Mouse (Mus musculus): ENCODE results near the gene Pelp1. TPM values are rescaled to one million over a fixed set of nuclear protein-coding genes. Genes with fewer than 3 reads are reported as not detected.
"Not testable (repeated sequence)": the region's sequence is repeated elsewhere in the genome, so short reads cannot be mapped to it uniquely, and the experiment has no call there.

The Pelp1 gene
- polyA plus RNA-seq, 1 experiment from 2014 or later, result 22.1 TPM

- 71% methylated on average over 7 of the region's 7 CpGs for WGBS (ENCODE audit: insufficient replicate concordance)
- Histone ChIP-seq H3K36me3 (ENCODE audit: control insufficient read depth, insufficient read depth, low read length) (no peaks in the 10 kb centered on the region), H3K4me3 (ENCODE audit: low read depth, low read length) (no peak overlapping the region), H3K9me3 (replicated peaks; ENCODE audit: control insufficient read depth, low read length) (no peaks in the 10 kb centered on the region), H3K27ac (ENCODE audit: low read depth, low read length) (no peak overlapping the region), H3K27me3 (ENCODE audit: control insufficient read depth, insufficient read depth, low read length) (no peaks in the 10 kb centered on the region), H3K9ac (ENCODE audit: low read depth, low read length) (no peak overlapping the region), H3K4me2 (no peak overlapping the region), H3K4me1 (ENCODE audit: control insufficient read depth, insufficient read depth, low read length) (no peaks in the 10 kb centered on the region)
- no peak for ATAC-seq (replicated peaks; ENCODE audit: insufficient number of reproducible peaks, low FRiP score, low TSS enrichment)
Observed at GRCm38 (mm10) chr11:70372849-70373557, 36.8 kb downstream of the Pelp1 start.

GRCm38 (mm10) chr11:70372396-70372795, 37.4 kb downstream of the Pelp1 start:
- H3K4me1 ChIP-seq (ENCODE audit: control insufficient read depth, insufficient read depth, low read length), result no peaks in the 10 kb centered on the region
- no peak overlapping the region for H3K4me3 ChIP-seq (ENCODE audit: low read depth, low read length)
- no peaks in the 10 kb centered on the region for H3K27me3 ChIP-seq (ENCODE audit: control insufficient read depth, insufficient read depth, low read length)
- H3K4me2 ChIP-seq, result no peak overlapping the region
- H3K36me3 ChIP-seq (ENCODE audit: control insufficient read depth, insufficient read depth, low read length), result no peaks in the 10 kb centered on the region
- no peak for ATAC-seq (replicated peaks; ENCODE audit: insufficient number of reproducible peaks, low FRiP score, low TSS enrichment)
- H3K27ac ChIP-seq (ENCODE audit: low read depth, low read length), result no peak overlapping the region
- no peak overlapping the region for H3K9ac ChIP-seq (ENCODE audit: low read depth, low read length)
- no peaks in the 10 kb centered on the region for H3K9me3 ChIP-seq (replicated peaks; ENCODE audit: control insufficient read depth, low read length)

- WGBS (ENCODE audit: insufficient replicate concordance), result 78% methylated on average over 2 of the region's 2 CpGs
Observed at GRCm38 (mm10) chr11:70368626-70369025, 41.2 kb downstream of the Pelp1 start.

GRCm38 (mm10) chr11:70367701-70368100, 42.1 kb downstream of the Pelp1 start:
- H3K27ac ChIP-seq (ENCODE audit: low read depth, low read length); ATAC-seq (replicated peaks; ENCODE audit: insufficient number of reproducible peaks, low FRiP score, low TSS enrichment); H3K27me3 ChIP-seq (ENCODE audit: control insufficient read depth, insufficient read depth, low read length); H3K4me2 ChIP-seq; H3K4me1 ChIP-seq (ENCODE audit: control insufficient read depth, insufficient read depth, low read length); H3K9me3 ChIP-seq (replicated peaks; ENCODE audit: control insufficient read depth, low read length); H3K4me3 ChIP-seq (ENCODE audit: low read depth, low read length); H3K36me3 ChIP-seq (ENCODE audit: control insufficient read depth, insufficient read depth, low read length); H3K9ac ChIP-seq (ENCODE audit: low read depth, low read length): not testable (repeated sequence)
- 81% methylated on average over 6 of the region's 6 CpGs for WGBS (ENCODE audit: insufficient replicate concordance)

More at GRCm38 (mm10) chr11:70368626-70369025, 41.2 kb downstream of the Pelp1 start:
- not testable (repeated sequence) for H3K4me3 ChIP-seq (ENCODE audit: low read depth, low read length); H3K27ac ChIP-seq (ENCODE audit: low read depth, low read length); H3K9me3 ChIP-seq (replicated peaks; ENCODE audit: control insufficient read depth, low read length); H3K9ac ChIP-seq (ENCODE audit: low read depth, low read length); H3K4me1 ChIP-seq (ENCODE audit: control insufficient read depth, insufficient read depth, low read length); H3K36me3 ChIP-seq (ENCODE audit: control insufficient read depth, insufficient read depth, low read length); H3K4me2 ChIP-seq; H3K27me3 ChIP-seq (ENCODE audit: control insufficient read depth, insufficient read depth, low read length); ATAC-seq (replicated peaks; ENCODE audit: insufficient number of reproducible peaks, low FRiP score, low TSS enrichment)

GRCm38 (mm10) chr11:70351868-70352267, 58.0 kb downstream of the Pelp1 start, which contains the start of gene Alox15:
Alox15 (minus strand) TSS chr11:70352031.
- Histone ChIP-seq H3K27ac (ENCODE audit: low read depth, low read length) (no peak within 1 kb of the TSS), H3K4me2 (peak within 1 kb of the TSS; percentile 75), H3K4me3 (ENCODE audit: low read depth, low read length) (peak within 1 kb of the TSS; percentile 39), H3K4me1 (ENCODE audit: control insufficient read depth, insufficient read depth, low read length) (peaks cover 3% of the 10 kb centered on the region; the same call in 1 of the 2 replicates), H3K27me3 (ENCODE audit: control insufficient read depth, insufficient read depth, low read length) (peaks cover 54% of the 10 kb centered on the region), H3K36me3 (ENCODE audit: control insufficient read depth, insufficient read depth, low read length) (no peaks in the 10 kb centered on the region), H3K9ac (ENCODE audit: low read depth, low read length) (no peak within 1 kb of the TSS), H3K9me3 (replicated peaks; ENCODE audit: control insufficient read depth, low read length) (no peaks in the 10 kb centered on the region)
- 2% methylated on average over 19 of the region's 19 CpGs for WGBS (ENCODE audit: insufficient replicate concordance)
- no peak for ATAC-seq (replicated peaks; ENCODE audit: insufficient number of reproducible peaks, low FRiP score, low TSS enrichment)

- no peaks in the 10 kb centered on the region for H3K36me3 ChIP-seq (ENCODE audit: control insufficient read depth, insufficient read depth, low read length)
- WGBS (ENCODE audit: insufficient replicate concordance), result 78% methylated on average over 9 of the region's 9 CpGs
- H3K4me3 ChIP-seq (ENCODE audit: low read depth, low read length), result no peak overlapping the region
- no peak overlapping the region for H3K9ac ChIP-seq (ENCODE audit: low read depth, low read length)
- H3K4me1 ChIP-seq (ENCODE audit: control insufficient read depth, insufficient read depth, low read length), result peaks cover 3% of the 10 kb centered on the region; the same call in 1 of the 2 replicates
- peaks cover 64% of the 10 kb centered on the region for H3K27me3 ChIP-seq (ENCODE audit: control insufficient read depth, insufficient read depth, low read length)
- H3K9me3 ChIP-seq (replicated peaks; ENCODE audit: control insufficient read depth, low read length), result no peaks in the 10 kb centered on the region
- no peak for ATAC-seq (replicated peaks; ENCODE audit: insufficient number of reproducible peaks, low FRiP score, low TSS enrichment)
- H3K27ac ChIP-seq (ENCODE audit: low read depth, low read length), result no peak overlapping the region
- no peak overlapping the region for H3K4me2 ChIP-seq
Observed at GRCm38 (mm10) chr11:70348630-70349029, 61.2 kb downstream of the Pelp1 start.

GRCm38 (mm10) chr11:70347861-70348260, 62.0 kb downstream of the Pelp1 start:
- Histone ChIP-seq H3K4me1 (ENCODE audit: control insufficient read depth, insufficient read depth, low read length) (peaks cover 3% of the 10 kb centered on the region; the same call in 1 of the 2 replicates), H3K4me2 (no peak overlapping the region), H3K27ac (ENCODE audit: low read depth, low read length) (no peak overlapping the region), H3K27me3 (ENCODE audit: control insufficient read depth, insufficient read depth, low read length) (peaks cover 58% of the 10 kb centered on the region), H3K4me3 (ENCODE audit: low read depth, low read length) (no peak overlapping the region), H3K9ac (ENCODE audit: low read depth, low read length) (no peak overlapping the region), H3K9me3 (replicated peaks; ENCODE audit: control insufficient read depth, low read length) (no peaks in the 10 kb centered on the region), H3K36me3 (ENCODE audit: control insufficient read depth, insufficient read depth, low read length) (no peaks in the 10 kb centered on the region)
- 78% methylated on average over 10 of the region's 10 CpGs for WGBS (ENCODE audit: insufficient replicate concordance)
- no peak for ATAC-seq (replicated peaks; ENCODE audit: insufficient number of reproducible peaks, low FRiP score, low TSS enrichment)

- ATAC-seq (replicated peaks; ENCODE audit: insufficient number of reproducible peaks, low FRiP score, low TSS enrichment), result no peak
Observed at GRCm38 (mm10) chr11:70345546-70345945, 64.3 kb downstream of the Pelp1 start.

GRCm38 (mm10) chr11:70345061-70345460, 64.8 kb downstream of the Pelp1 start:
- WGBS (ENCODE audit: insufficient replicate concordance), result 68% methylated on average over 10 of the region's 10 CpGs
- no peak overlapping the region for H3K27ac ChIP-seq (ENCODE audit: low read depth, low read length)
- no peaks in the 10 kb centered on the region for H3K36me3 ChIP-seq (ENCODE audit: control insufficient read depth, insufficient read depth, low read length)
- peaks cover 31% of the 10 kb centered on the region for H3K27me3 ChIP-seq (ENCODE audit: control insufficient read depth, insufficient read depth, low read length)
- H3K4me2 ChIP-seq, result no peak overlapping the region
- H3K9me3 ChIP-seq (replicated peaks; ENCODE audit: control insufficient read depth, low read length), result no peaks in the 10 kb centered on the region
- no peak overlapping the region for H3K4me3 ChIP-seq (ENCODE audit: low read depth, low read length)
- no peak for ATAC-seq (replicated peaks; ENCODE audit: insufficient number of reproducible peaks, low FRiP score, low TSS enrichment)
- no peaks in the 10 kb centered on the region for H3K4me1 ChIP-seq (ENCODE audit: control insufficient read depth, insufficient read depth, low read length)
- no peak overlapping the region for H3K9ac ChIP-seq (ENCODE audit: low read depth, low read length)

More at GRCm38 (mm10) chr11:70345546-70345945, 64.3 kb downstream of the Pelp1 start:
- no peak overlapping the region for H3K9ac ChIP-seq (ENCODE audit: low read depth, low read length)
- 80% methylated on average over 8 of the region's 8 CpGs for WGBS (ENCODE audit: insufficient replicate concordance)
- no peak overlapping the region for H3K4me2 ChIP-seq
- no peak overlapping the region for H3K4me3 ChIP-seq (ENCODE audit: low read depth, low read length)
- no peaks in the 10 kb centered on the region for H3K4me1 ChIP-seq (ENCODE audit: control insufficient read depth, insufficient read depth, low read length)
- no peak overlapping the region for H3K27ac ChIP-seq (ENCODE audit: low read depth, low read length)
- H3K36me3 ChIP-seq (ENCODE audit: control insufficient read depth, insufficient read depth, low read length), result no peaks in the 10 kb centered on the region
- peaks cover 36% of the 10 kb centered on the region for H3K27me3 ChIP-seq (ENCODE audit: control insufficient read depth, insufficient read depth, low read length)
- H3K9me3 ChIP-seq (replicated peaks; ENCODE audit: control insufficient read depth, low read length), result no peaks in the 10 kb centered on the region
